Mouse (Mus musculus) cortical plate, adult 2 months (tissue): ENCODE data around the gene Ccdc40.

Source experiments
- CTCF ChIP-seq: fragments of 200-500 bp; IDR thresholded peaks from 2 replicates; pipeline ENCODE4 v1.5.1; 2011; ENCODE audit warnings: mild to moderate bottlenecking, control low read depth, low read length; ENCODE audit not compliant: insufficient read depth; ENCODE audit errors: extremely low read depth
- POLR2A ChIP-seq: fragments of 200-500 bp; IDR thresholded peaks from 2 replicates; pipeline ENCODE4 v1.6.1; 2011; ENCODE audit warnings: mild to moderate bottlenecking, low read length, control low read depth; ENCODE audit not compliant: insufficient read depth; ENCODE audit errors: extremely low read depth

- TF ChIP-seq POLR2A (no peak), CTCF (no peak)
Observed at GRCm38 (mm10) chr11:119228846-119229626, 664 bp downstream of the Ccdc40 start.
